Mouse (Mus musculus) midbrain, postnatal 0 days (tissue): Measurements from ENCODE around the gene Rnf180. TPM values are rescaled to one million over a fixed set of nuclear protein-coding genes. Genes with fewer than 3 reads are reported as not detected.

Experiments
- ATAC-seq: fragments of 200-750 bp; cut with Nextera tagmentation; 2 replicates; pipeline ENCODE4 v1.8.0; 2017; ENCODE audit warnings: moderate number of reproducible peaks, mild to moderate bottlenecking, moderate TSS enrichment, moderate library complexity; ENCODE audit not compliant: low FRiP score
- DNase-seq: peaks from one replicate; pipeline ENCODE4 v3.0.0-alpha.2; 2015; ENCODE audit warnings: low spot score
- H3K27ac ChIP-seq: fragments of 300-500 bp; sonication (generic); 2 replicates; pipeline ENCODE4 v1.5.1; 2014; ENCODE audit warnings: low read depth, mild to moderate bottlenecking, low read length, mixed read lengths
- H3K27me3 ChIP-seq: fragments of 300-500 bp; sonication (generic); 2 replicates; pipeline ENCODE4 v1.6.1; 2014; ENCODE audit warnings: low read length, control low read depth, mixed read lengths; ENCODE audit not compliant: insufficient read depth
- H3K36me3 ChIP-seq: fragments of 300-500 bp; sonication (generic); 2 replicates; pipeline ENCODE4 v1.6.1; 2014; ENCODE audit warnings: low read length, control low read depth, mixed read lengths; ENCODE audit not compliant: insufficient read depth
- H3K4me1 ChIP-seq: fragments of 300-500 bp; sonication (generic); 2 replicates; pipeline ENCODE4 v1.6.1; 2014; ENCODE audit warnings: mild to moderate bottlenecking, control low read depth, antibody characterized with exemption, low read length, mixed read lengths; ENCODE audit not compliant: insufficient read depth
- H3K4me2 ChIP-seq: fragments of 300-500 bp; sonication (generic); 2 replicates; pipeline ENCODE4 v1.6.1; 2014; ENCODE audit warnings: low read depth, mild to moderate bottlenecking, low read length, mixed read lengths; ENCODE audit not compliant: poor library complexity, severe bottlenecking
- H3K4me3 ChIP-seq: fragments of 300-500 bp; sonication (generic); 2 replicates; pipeline ENCODE4 v1.5.1; 2014; ENCODE audit warnings: low read depth, mild to moderate bottlenecking, low read length, moderate library complexity
- H3K9ac ChIP-seq: fragments of 300-500 bp; sonication (generic); replicated peaks from 2 replicates; pipeline ENCODE4 v1.6.1; 2014; ENCODE audit warnings: mild to moderate bottlenecking, low read length, moderate library complexity, mixed read lengths; ENCODE audit not compliant: poor library complexity, severe bottlenecking
- H3K9me3 ChIP-seq: fragments of 300-500 bp; sonication (generic); 2 replicates; pipeline ENCODE4 v1.6.1; 2016; ENCODE audit warnings: low read length, control low read depth
- CTCF ChIP-seq: IDR thresholded peaks from 2 replicates; pipeline ENCODE4 v1.5.1; 2016; ENCODE audit warnings: antibody characterized with exemption, mild to moderate bottlenecking
- WGBS: fragments of 180-500 bp; shearing (Covaris S2); extraction: QIAGEN DNeasy Blood & Tissue Kit; methylation state at CpG from one replicate; pipeline ENCODE4 v1.1.7; 2014; 5-methylcytosine and 5-hydroxymethylcytosine counted together
- polyA plus RNA-seq: library from polyadenylated mRNA; unstranded; fragments of >200 nt; fragmentation: Nextera tagmentation; extraction: Ambion mirVana; gene quantifications from 2 replicates; pipeline ENCODE4 v1.2.1, GENCODE M21; 2015
- total RNA-seq: library from RNA; depleted of rRNA; stranded (reverse); fragments of >200 nt; gene quantifications from 2 replicates; pipeline ENCODE4 v1.2.3, GENCODE M21; 2014; rRNA removed

The Rnf180 gene
- total and polyA plus RNA-seq, 2 experiments from 2014 or later, result 34.4 to 42.7 TPM

GRCm38 (mm10) chr13:105104385-105104784 lies 190.2 kb downstream of the Rnf180 start:
- Histone ChIP-seq H3K27me3 (no peaks in the 10 kb centered on the region), H3K4me1 (no peaks in the 10 kb centered on the region), H3K9ac (no peak overlapping the region), H3K9me3 (no peaks in the 10 kb centered on the region), H3K4me2 (no peak overlapping the region), H3K27ac (no peak overlapping the region), H3K4me3 (no peak overlapping the region), H3K36me3 (no peaks in the 10 kb centered on the region)
- 84% methylated on average over 2 of the region's 2 CpGs for WGBS
- DNase-seq (no peak), ATAC-seq (no peak)
- no peak for TF ChIP-seq CTCF

DNA sequence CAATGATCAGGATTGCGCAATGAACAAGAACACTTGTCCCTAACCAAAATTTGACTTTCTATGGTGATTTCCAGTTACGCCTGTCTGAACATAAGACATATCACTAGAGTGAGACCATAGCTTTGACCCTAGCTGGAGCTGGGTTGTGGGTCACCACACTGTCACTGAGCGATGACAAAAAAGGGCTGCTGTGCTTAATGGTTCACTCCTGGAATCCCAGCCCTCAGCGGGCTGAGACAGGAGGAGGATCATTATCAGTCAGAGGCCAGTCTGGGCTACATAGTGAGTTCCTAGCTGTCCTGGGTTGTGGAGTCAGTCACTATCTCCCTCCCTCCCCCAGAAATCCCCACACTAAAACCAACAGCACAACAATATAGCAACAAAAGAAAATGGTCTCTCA lies 193.9 kb downstream of the Rnf180 start:
- WGBS, result 89% methylated on average over 4 of the region's 4 CpGs
- no peak for DNase-seq
- no peak for ATAC-seq
- Histone ChIP-seq H3K36me3 (no peaks in the 10 kb centered on the region), H3K4me1 (no peaks in the 10 kb centered on the region), H3K4me3 (no peak overlapping the region), H3K27ac (no peak overlapping the region), H3K4me2 (no peak overlapping the region), H3K9ac (no peak overlapping the region), H3K27me3 (no peaks in the 10 kb centered on the region), H3K9me3 (no peaks in the 10 kb centered on the region)
- TF ChIP-seq CTCF, result no peak

DNA sequence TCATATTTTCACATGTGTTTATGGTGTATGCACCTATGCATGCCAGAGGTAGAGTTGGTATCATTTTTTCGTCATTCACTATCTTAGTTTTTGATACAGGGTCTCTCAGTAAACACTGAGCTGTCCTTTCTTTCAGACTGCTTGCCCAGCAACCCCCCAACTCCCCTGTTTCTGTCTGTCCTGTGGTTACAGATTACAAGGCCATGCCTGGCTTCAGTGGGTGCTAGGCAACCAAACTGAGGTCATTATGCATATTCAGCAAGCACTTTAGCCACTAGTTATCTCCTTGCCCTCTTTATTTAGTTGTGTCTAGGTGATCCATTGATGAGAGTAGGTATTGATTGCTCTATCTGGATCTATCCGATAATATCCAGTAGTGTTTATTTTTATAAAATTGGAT lies 198.3 kb downstream of the Rnf180 start:
- ATAC-seq, result no peak
- Histone ChIP-seq H3K27ac (no peak overlapping the region), H3K4me1 (no peaks in the 10 kb centered on the region), H3K9me3 (no peaks in the 10 kb centered on the region), H3K36me3 (no peaks in the 10 kb centered on the region), H3K9ac (no peak overlapping the region), H3K27me3 (no peaks in the 10 kb centered on the region), H3K4me2 (no peak overlapping the region), H3K4me3 (no peak overlapping the region)
- DNase-seq, result no peak
- TF ChIP-seq CTCF, result no peak
- 75% methylated on average over 2 of the region's 2 CpGs for WGBS

- no peak overlapping the region for H3K4me2 ChIP-seq
- H3K27me3 ChIP-seq, result no peaks in the 10 kb centered on the region
- H3K9ac ChIP-seq, result no peak overlapping the region
- TF ChIP-seq CTCF, result no peak
- H3K9me3 ChIP-seq, result no peaks in the 10 kb centered on the region
- no peak for DNase-seq
- H3K4me1 ChIP-seq, result no peaks in the 10 kb centered on the region
- H3K27ac ChIP-seq, result no peak overlapping the region
- no peak for ATAC-seq
- H3K4me3 ChIP-seq, result no peak overlapping the region
- WGBS, result 97% methylated on average over 3 of the region's 3 CpGs
- no peaks in the 10 kb centered on the region for H3K36me3 ChIP-seq
These were observed 205.3 kb downstream of the Rnf180 start for GRCm38 (mm10) chr13:105089276-105089675.

DNA sequence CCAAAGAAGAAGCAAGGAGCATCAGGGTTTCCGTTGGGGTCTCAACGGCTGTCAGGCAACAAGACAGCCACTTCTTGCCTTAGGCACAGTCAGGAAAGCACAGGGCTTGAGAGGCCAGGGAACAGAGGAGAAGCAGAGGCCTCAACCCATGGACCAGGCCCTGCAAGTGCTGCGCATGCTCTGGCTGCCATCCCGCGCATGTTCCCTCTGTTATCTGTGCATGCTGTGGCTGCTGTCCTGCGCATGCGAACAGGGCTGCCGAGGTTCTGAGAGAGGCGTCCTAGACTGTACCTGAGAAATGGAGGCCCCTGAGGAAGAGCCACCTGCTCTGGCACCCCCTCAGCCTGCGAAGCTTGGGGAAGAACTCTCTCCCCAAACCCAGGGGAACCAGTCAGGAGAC lies 212.8 kb downstream of the Rnf180 start, which contains the start of gene 4933425L06Rik:
Gene 4933425L06Rik (plus strand): TSS at position 261 of the 400 bp plus-strand sequence.
- Histone ChIP-seq H3K9ac (no peak within 1 kb of the TSS), H3K4me1 (no peaks in the 10 kb centered on the region), H3K4me2 (no peak within 1 kb of the TSS), H3K27me3 (no peaks in the 10 kb centered on the region), H3K36me3 (no peaks in the 10 kb centered on the region), H3K9me3 (no peaks in the 10 kb centered on the region), H3K27ac (no peak within 1 kb of the TSS), H3K4me3 (no peak within 1 kb of the TSS)
- no peak for DNase-seq
- no peak for TF ChIP-seq CTCF
- no peak for ATAC-seq
- WGBS, result 94% methylated on average over 10 of the region's 10 CpGs

Other genes with a start within 250 kb of the Rnf180 start
- gene Rgs7bp, start 239.9 kb downstream of the Rnf180 start, total RNA-seq, result 13.1 and 16.8 TPM in 2 replicates
- 6.9 and 7.2 TPM in 2 replicates for gene Rgs7bp, start 239.9 kb downstream of the Rnf180 start, polyA plus RNA-seq
- not detected in 2 replicates for gene 4933425L06Rik, start 212.7 kb downstream of the Rnf180 start, total RNA-seq
- gene 4933425L06Rik, start 212.7 kb downstream of the Rnf180 start, polyA plus RNA-seq, result not detected in 2 replicates
- 9.7 and 10.1 TPM in 2 replicates for gene Htr1a, start 148.8 kb upstream of the Rnf180 start, total RNA-seq
- gene Htr1a, start 148.8 kb upstream of the Rnf180 start, polyA plus RNA-seq, result 4.5 and 5.0 TPM in 2 replicates